Mouse (Mus musculus): ENCODE results near the gene Tmem131. TPM values are rescaled to one million over a fixed set of nuclear protein-coding genes. Genes with fewer than 3 reads are reported as not detected.

The Tmem131 gene
- polyA plus RNA-seq, 1 experiment = 18.8 TPM

DNA sequence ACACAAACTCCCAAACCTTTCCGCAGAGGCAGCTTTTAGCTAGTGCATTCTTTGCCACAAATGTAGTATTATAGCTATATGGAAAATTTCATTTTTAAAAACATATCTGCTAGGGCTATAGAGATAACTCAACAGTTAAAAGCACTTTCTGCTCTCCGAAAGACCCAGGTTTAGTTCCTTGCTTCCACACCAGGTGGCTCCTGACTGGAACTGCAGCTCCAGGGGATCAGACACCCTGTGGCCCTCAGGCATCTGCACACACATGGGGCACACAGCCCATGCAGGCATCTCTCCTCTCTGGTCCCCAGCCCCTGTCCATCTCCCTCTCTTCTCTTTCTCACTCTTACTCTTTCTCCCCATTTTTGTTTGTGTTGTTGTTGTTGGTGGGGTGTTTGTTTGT, 13.5 kb downstream of the Tmem131 start:
- Histone ChIP-seq H3K4me1 (ENCODE audit: control insufficient read depth, insufficient read depth, low read length) (no peaks in the 10 kb centered on the region), H3K36me3 (ENCODE audit: control insufficient read depth, insufficient read depth, low read length) (no peaks in the 10 kb centered on the region), H3K27me3 (ENCODE audit: control insufficient read depth, insufficient read depth, low read length) (no peaks in the 10 kb centered on the region), H3K4me3 (ENCODE audit: control insufficient read depth, low read depth, low read length) (no peak overlapping the region), H3K27ac (ENCODE audit: control insufficient read depth, insufficient read depth, low read depth, low read length) (no peak overlapping the region)
- TF ChIP-seq POLR2A (IDR thresholded peaks at IDR 0.05; ENCODE audit: control insufficient read depth, low read depth, low read length) (no peak), CTCF (IDR thresholded peaks at IDR 0.05; ENCODE audit: control insufficient read depth, insufficient read depth, insufficient replicate concordance, low read depth, low read length) (no peak)

DNA sequence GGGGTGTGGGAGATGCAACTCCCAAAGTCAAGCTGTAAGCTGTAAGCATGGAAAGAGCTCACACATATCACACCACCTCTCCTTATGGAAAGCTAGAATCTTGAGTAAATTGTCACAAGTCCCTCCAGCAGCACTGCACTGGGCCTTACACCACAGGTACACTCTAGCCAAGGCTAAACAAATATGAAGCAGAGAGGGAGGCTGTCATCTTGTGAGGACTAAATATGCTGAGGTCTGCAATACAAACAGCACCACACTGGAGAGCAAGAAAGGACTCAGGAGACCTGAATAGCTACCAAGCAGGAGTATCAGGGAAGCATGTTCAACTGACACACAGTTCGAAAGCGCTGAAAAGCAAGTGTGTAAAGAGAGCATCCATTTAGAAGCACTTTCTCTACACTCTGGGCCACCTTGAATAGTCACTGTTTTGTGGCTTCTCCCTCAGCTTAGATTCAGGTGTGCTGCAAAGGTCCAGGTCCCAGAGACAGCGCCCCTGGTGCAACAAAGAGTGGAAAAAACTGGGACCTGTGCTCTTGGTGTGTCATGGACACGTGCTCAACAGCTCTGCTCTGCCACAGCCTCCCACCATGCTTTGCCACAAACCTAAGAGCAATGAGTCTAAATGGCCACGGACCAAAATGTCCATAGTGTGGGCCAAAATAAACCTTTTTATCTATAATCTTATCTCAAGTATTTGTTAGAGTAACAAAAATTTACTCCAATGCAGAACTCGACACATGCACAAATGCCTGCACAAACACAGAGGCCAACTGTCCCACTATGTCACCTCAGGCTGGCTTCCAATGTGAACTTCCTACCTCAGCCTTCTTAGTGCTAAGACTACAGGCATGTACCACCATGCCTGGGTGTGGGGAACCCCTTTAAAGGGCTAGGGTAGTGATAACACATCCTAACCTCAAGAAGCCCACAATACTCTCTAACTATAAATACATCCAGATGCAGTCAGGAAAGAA, 14.8 kb downstream of the Tmem131 start:
- Histone ChIP-seq H3K4me1 (ENCODE audit: control insufficient read depth, insufficient read depth, low read length) (no peaks in the 10 kb centered on the region), H3K36me3 (ENCODE audit: control insufficient read depth, insufficient read depth, low read length) (no peaks in the 10 kb centered on the region), H3K27me3 (ENCODE audit: control insufficient read depth, insufficient read depth, low read length) (no peaks in the 10 kb centered on the region), H3K27ac (ENCODE audit: control insufficient read depth, insufficient read depth, low read depth, low read length) (no peak overlapping the region), H3K4me3 (ENCODE audit: control insufficient read depth, low read depth, low read length) (no peak overlapping the region)
- TF ChIP-seq POLR2A (IDR thresholded peaks at IDR 0.05; ENCODE audit: control insufficient read depth, low read depth, low read length) = no peak
- TF ChIP-seq CTCF (IDR thresholded peaks at IDR 0.05; ENCODE audit: control insufficient read depth, insufficient read depth, insufficient replicate concordance, low read depth, low read length) = no peak

DNA sequence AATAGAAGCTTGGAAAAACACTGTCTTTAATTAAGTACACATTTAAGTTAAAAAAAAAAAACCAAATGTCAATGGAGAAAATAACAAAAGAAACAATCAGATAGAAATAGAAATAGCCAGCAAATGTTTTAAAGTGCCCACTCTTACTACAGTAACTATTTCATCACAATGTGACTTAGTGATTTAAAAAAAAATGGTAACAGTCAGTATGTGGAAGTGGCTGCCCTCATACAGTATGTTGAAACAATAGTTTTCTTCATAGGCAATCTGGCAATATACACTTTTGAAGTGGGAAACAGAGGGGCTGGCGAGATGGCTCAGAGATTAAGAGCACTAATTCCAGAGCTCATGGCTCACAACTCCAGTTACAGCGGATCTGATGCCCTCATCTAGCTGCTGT, 15.9 kb downstream of the Tmem131 start:
- Histone ChIP-seq H3K27me3 (ENCODE audit: control insufficient read depth, insufficient read depth, low read length) (no peaks in the 10 kb centered on the region), H3K27ac (ENCODE audit: control insufficient read depth, insufficient read depth, low read depth, low read length) (no peak overlapping the region), H3K4me1 (ENCODE audit: control insufficient read depth, insufficient read depth, low read length) (no peaks in the 10 kb centered on the region), H3K36me3 (ENCODE audit: control insufficient read depth, insufficient read depth, low read length) (no peaks in the 10 kb centered on the region), H3K4me3 (ENCODE audit: control insufficient read depth, low read depth, low read length) (no peak overlapping the region)
- TF ChIP-seq POLR2A (IDR thresholded peaks at IDR 0.05; ENCODE audit: control insufficient read depth, low read depth, low read length) (no peak), CTCF (IDR thresholded peaks at IDR 0.05; ENCODE audit: control insufficient read depth, insufficient read depth, insufficient replicate concordance, low read depth, low read length) (no peak)

DNA sequence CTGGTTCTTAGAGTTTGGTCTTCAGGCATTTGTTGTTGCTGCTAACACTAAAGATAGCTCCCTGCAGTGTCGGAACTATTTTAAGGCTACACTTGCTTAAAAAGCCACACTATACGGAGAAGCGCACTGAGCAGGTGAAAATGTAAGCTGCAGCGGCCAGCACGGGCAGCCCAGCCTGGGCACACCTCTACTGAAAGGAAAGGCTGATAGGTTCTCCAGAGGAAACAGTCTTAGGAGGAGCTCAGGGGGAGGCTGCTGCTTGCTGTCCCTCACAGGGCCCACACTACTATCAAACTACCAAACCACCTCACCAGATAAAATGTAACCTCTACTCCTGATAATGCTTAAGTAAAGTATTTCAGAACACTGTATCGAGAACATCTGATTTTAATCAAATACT, 16.7 kb downstream of the Tmem131 start:
- no peak for TF ChIP-seq CTCF (IDR thresholded peaks at IDR 0.05; ENCODE audit: control insufficient read depth, insufficient read depth, insufficient replicate concordance, low read depth, low read length)
- no peak for TF ChIP-seq POLR2A (IDR thresholded peaks at IDR 0.05; ENCODE audit: control insufficient read depth, low read depth, low read length)
- Histone ChIP-seq H3K36me3 (ENCODE audit: control insufficient read depth, insufficient read depth, low read length) (no peaks in the 10 kb centered on the region), H3K4me3 (ENCODE audit: control insufficient read depth, low read depth, low read length) (no peak overlapping the region), H3K4me1 (ENCODE audit: control insufficient read depth, insufficient read depth, low read length) (no peaks in the 10 kb centered on the region), H3K27ac (ENCODE audit: control insufficient read depth, insufficient read depth, low read depth, low read length) (no peak overlapping the region), H3K27me3 (ENCODE audit: control insufficient read depth, insufficient read depth, low read length) (no peaks in the 10 kb centered on the region)

DNA sequence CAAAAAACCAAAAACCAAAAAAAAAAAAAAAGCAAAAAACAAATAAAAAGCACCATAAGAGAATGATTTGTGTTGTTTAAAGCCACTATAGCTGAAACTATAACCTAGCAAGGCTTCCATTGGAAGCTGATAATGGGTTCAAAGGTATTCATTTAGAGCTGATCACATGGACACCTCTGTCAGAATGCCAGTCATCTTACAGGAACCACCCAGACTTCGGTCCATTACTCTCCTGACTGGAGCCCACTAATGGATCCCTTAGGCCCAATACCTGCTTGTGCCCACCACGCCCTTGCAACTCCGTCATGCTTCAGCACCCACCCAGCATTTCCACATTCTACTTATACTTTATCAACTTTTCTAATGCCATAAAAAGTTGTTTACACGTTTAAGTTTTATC, 17.2 kb downstream of the Tmem131 start:
- Histone ChIP-seq H3K27ac (ENCODE audit: control insufficient read depth, insufficient read depth, low read depth, low read length) (no peak overlapping the region), H3K36me3 (ENCODE audit: control insufficient read depth, insufficient read depth, low read length) (no peaks in the 10 kb centered on the region), H3K4me3 (ENCODE audit: control insufficient read depth, low read depth, low read length) (no peak overlapping the region), H3K4me1 (ENCODE audit: control insufficient read depth, insufficient read depth, low read length) (no peaks in the 10 kb centered on the region), H3K27me3 (ENCODE audit: control insufficient read depth, insufficient read depth, low read length) (no peaks in the 10 kb centered on the region)
- TF ChIP-seq CTCF (IDR thresholded peaks at IDR 0.05; ENCODE audit: control insufficient read depth, insufficient read depth, insufficient replicate concordance, low read depth, low read length) (no peak), POLR2A (IDR thresholded peaks at IDR 0.05; ENCODE audit: control insufficient read depth, low read depth, low read length) (no peak)

DNA sequence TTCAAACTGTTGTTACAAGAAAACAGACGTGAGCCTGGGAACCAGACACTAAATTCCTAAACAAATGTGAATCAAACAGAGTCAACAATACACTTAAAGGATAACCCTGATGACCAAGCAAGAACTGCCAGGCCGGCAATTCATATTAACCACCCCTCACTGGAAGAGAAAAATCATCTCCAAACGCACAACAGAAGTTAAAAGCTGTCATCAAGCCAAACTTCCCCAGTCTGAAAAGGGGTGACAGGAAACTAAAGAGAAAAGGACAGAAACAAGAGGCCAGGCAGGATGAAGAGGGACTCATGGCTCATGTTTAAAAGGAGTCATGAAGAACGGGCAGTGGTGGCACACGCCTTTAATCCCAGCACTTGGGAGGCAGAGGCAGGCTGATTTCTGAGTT, 17.7 kb downstream of the Tmem131 start:
- H3K27ac ChIP-seq (ENCODE audit: control insufficient read depth, insufficient read depth, low read depth, low read length) = no peak overlapping the region
- H3K36me3 ChIP-seq (ENCODE audit: control insufficient read depth, insufficient read depth, low read length) = no peaks in the 10 kb centered on the region
- H3K4me3 ChIP-seq (ENCODE audit: control insufficient read depth, low read depth, low read length) = no peak overlapping the region
- no peak for TF ChIP-seq CTCF (IDR thresholded peaks at IDR 0.05; ENCODE audit: control insufficient read depth, insufficient read depth, insufficient replicate concordance, low read depth, low read length)
- TF ChIP-seq POLR2A (IDR thresholded peaks at IDR 0.05; ENCODE audit: control insufficient read depth, low read depth, low read length) = no peak
- no peaks in the 10 kb centered on the region for H3K27me3 ChIP-seq (ENCODE audit: control insufficient read depth, insufficient read depth, low read length)
- H3K4me1 ChIP-seq (ENCODE audit: control insufficient read depth, insufficient read depth, low read length) = no peaks in the 10 kb centered on the region

DNA sequence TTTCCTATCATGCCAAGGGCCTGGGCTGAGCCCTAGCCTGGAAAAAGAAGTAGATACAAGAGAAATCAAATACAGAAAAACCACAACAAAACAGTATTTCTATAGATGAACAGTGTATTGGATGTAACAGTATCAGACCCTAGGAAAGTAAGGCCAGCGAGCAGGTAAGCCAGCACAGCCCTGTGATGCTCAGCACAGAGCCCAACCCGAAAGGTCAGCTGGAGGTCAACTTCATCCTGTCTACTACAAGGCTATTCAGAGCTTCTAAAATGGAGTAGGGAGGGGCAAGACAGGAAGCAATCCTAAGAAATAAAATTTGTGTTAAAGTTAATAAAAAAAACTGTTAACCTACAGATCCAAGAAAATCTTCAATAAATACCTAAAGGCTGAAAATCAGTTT, 18.6 kb downstream of the Tmem131 start:
- Histone ChIP-seq H3K27ac (ENCODE audit: control insufficient read depth, insufficient read depth, low read depth, low read length) (no peak overlapping the region), H3K36me3 (ENCODE audit: control insufficient read depth, insufficient read depth, low read length) (no peaks in the 10 kb centered on the region), H3K4me1 (ENCODE audit: control insufficient read depth, insufficient read depth, low read length) (0 out of 2 replicates have a peak, but pooled peaks cover under 1% of the 10 kb centered on the region), H3K27me3 (ENCODE audit: control insufficient read depth, insufficient read depth, low read length) (no peaks in the 10 kb centered on the region), H3K4me3 (ENCODE audit: control insufficient read depth, low read depth, low read length) (no peak overlapping the region)
- no peak for TF ChIP-seq POLR2A (IDR thresholded peaks at IDR 0.05; ENCODE audit: control insufficient read depth, low read depth, low read length)
- TF ChIP-seq CTCF (IDR thresholded peaks at IDR 0.05; ENCODE audit: control insufficient read depth, insufficient read depth, insufficient replicate concordance, low read depth, low read length) = no peak
